Mouse (Mus musculus) fat pad, adult 2 months (tissue): Measurements from ENCODE around the gene Abcc3.
"Not testable (repeated sequence)": the region's sequence is repeated elsewhere in the genome, so short reads cannot be mapped to it uniquely, and the experiment has no call there.

Experiments
- DNase-seq: peaks from one replicate; pipeline ENCODE4 v3.0.0-alpha.2; 2011; ENCODE audit warnings: low read depth, low spot score; ENCODE audit errors: extremely low read depth

The Abcc3 gene

DNA sequence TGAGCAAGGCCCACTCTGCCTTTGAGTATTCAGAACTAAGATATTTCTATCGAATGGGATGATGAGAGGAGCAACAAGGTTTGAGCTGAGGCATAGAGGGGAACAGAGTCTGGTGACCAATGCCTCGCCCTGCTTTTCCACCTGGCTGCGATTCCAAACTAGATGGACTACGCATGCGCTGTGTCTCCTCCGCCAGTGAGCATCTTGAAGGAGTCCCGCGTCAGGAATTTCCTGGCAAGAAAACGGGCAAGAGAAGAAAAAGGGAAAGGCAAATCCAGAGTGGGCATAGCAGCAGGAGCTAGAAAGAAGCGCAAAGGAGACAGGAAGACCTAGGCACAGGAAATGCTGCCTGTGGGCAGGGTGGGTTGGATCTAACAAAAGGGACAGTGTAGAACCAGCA, 11.0 kb upstream of the Abcc3 start:
- no peak for DNase-seq

DNA sequence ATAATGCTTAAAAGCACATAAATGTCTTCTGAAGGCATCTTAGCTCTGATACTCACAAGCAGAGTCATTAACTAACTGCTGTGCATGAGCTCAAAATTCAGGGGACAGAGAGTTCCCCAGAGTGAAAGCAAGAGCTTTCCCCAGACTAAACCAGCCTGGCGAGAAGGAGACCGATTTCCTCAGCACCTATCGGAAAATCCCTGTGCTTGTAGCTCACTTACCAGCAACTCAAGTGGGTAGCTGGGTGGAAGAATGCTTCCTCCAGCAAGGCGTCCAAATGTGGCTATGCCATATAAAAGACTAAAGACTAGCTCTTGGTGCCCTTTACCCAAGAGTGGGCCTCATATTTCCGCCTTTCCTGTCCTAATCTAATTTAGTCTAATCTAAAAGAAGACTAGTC, 9.9 kb upstream of the Abcc3 start:
- DNase-seq, result no peak

DNA sequence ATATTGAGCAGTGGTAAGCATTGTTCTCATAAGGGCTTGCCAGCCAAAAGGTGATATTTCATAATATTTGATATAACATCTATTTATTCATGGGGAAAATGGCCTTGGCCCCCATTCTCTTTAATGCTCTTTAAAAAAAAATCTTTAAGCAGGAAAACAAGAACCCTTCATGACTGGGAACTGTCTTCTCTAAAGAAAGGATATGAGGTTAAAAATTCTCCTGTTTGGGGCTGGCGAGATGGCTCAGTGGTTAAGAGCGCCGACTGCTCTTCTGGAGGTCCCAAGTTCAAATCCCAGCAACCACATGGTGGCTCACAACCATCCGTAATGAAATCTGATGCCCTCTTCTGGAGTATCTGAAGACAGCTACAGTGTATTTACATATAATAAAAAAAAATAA, 9.2 kb upstream of the Abcc3 start:
- DNase-seq, result not testable (repeated sequence)

DNA sequence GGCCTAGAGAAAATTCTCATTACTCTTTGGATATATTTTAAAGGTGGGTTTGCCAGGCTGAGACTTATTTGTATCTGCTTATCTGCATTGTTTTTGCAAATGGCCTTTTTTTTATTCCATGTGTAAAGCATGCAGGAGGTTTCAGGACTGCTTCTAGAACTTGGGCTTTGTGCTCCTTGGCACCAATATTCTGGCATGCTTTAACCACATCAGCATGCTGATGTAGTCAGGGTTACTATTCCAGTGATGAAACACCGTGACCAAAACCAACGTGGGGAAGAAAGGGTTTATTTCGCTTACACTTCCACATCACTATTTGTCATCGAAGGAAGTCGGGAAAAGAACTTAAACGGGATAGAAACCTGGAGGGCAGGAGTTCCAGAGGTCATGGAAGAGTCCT, 8.2 kb upstream of the Abcc3 start:
- no peak for DNase-seq

DNA sequence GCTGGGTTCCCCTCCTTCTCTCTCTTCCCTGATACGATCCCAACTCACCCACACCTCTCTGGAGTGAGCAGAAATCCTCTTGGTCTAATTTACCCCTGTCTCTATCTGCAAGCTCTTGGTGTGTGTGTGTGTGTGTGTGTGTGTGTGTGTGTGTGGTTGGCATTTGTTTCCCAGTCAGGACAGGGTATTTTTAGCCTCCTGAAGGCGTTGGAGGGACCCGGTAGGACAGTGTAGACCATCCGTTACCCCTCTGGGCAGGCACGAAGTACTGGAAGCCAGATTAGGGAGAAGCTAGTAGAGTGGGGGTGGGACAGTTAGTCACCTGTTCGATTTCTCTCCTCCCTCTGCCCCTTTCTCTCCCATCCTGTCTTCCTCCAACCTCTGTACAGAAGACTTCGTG, 1.3 kb upstream of the Abcc3 start:
- no peak for DNase-seq

DNA sequence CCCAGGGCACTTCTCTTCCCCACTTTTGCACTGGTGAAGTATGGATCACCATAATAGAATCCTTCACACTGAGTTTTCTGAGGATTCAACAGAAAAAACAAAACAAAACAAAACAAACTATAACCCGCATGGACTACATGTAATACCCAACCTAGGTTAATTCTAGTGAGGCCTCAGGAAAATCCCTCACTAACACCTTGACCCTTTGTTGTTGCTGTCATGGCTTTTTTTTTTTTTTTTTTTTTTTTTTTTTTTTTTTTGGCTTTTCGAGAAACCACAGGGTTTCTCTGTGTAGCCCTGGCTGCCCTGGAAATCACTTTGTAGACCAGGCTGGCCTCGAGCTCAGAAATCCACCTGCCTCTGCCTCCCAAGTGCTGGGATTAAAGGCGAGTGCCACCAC, 693 bp upstream of the Abcc3 start:
- DNase-seq, result not testable (repeated sequence)

DNA sequence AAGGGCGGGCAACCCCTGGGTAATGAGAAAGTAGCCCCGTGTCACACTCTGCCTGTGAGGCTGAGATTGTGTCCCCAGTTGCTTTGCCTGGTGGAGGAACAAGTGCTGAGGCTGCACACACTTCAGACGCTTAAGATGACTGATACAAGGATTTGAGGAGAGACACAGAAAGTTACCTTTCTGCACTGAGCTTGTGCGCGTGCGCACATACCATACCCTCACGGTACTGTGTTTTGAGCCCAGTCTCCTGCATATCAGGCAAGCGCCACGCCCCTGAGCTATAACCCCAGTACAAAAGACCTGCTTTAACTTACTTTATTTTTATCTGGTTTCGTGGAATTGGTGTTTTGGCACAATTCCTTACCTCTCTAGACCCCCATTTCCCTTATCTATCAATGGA, 1.1 kb downstream of the Abcc3 start:
- DNase-seq, result no peak

DNA sequence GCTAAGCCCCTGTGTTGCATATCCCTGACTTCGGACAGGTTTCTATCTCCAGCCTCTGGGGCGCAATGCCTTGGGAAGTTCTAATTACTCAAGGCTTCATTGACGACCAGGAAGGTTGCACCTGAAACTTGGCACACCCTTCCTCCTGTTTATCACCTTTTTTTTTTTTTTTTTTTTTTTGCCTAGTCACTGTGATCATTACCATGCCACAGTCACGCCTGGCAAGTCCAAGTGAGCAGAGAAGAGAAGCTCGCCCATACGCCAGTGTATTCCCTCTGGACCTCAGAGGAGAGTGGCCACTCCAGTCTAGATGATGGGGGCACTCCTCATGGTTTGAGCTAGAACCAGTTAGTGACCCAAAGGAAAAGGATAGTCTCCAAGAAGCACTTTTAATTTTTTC, 2.0 kb downstream of the Abcc3 start:
- DNase-seq, result no peak

DNA sequence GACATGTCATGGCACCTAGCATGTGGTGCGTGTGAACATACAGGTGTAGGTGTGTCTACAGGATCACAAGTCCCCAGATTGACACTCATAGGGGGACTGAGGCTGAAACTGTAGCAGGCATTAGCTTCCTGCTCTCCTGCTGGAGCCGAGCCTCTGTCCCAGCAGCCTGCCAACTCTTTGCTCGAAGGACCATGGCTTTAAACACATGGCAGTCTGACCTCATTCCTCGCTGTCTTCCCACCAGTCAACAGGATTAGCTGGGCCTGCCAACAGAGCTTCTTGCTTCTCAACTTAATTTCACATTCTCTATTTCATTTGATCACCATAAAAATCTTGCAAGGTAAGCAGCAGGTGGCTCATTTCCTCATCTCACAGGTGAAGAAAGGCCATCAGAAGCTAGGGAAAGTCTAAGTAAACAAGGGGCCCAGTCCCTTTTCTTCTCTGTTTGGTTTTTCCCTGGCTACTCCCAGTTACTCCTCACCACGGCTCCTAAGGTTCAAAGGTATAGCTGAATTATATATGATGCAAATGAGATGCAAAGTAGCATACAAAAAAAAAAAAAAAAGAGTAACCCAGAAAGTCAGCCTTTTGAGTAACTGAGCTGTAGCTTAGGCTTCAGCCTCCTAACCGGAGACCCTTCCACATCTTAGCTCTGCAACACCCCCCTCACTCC, 2.9 kb downstream of the Abcc3 start:
- DNase-seq, result no peak

DNA sequence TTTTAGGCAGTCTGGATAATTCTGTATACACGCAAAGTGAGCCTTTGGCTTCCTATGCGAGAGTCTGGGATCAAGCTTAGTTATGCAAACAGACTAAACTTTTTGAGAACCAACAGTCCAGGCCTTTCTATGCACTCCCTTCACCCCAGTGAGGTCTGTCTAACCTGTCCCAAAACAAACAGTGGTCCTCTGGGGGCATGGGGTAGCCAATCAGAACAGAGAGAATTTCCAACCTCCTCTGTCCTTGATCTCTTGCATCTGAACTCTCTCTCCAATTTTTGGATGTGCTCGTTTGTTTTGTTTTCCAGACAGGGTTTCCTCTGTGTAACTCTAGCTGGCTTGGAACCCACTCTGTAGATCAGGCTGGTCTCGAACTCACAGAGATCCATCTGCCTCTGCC, 3.8 kb downstream of the Abcc3 start:
- DNase-seq, result no peak

DNA sequence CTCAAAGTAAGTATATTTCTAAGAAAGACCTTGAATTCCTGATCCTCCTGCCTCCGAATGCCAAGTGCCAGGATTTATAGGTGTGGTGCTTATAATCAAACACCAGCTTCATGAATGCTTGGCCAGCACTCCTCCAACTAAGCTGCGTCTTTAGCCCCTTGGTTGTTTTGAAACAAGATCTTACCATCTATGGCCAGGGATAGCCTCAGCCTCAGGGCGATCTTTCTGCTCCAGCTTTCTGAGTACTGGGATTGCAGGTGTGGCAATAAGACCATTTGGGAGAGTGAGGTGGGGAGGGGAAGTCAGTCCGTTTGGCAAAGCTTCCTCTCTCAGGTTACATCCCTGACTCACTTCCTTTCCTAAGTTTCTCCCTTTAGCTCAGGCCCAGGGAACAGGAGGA, 5.0 kb downstream of the Abcc3 start:
- peak; percentile 99 for DNase-seq

DNA sequence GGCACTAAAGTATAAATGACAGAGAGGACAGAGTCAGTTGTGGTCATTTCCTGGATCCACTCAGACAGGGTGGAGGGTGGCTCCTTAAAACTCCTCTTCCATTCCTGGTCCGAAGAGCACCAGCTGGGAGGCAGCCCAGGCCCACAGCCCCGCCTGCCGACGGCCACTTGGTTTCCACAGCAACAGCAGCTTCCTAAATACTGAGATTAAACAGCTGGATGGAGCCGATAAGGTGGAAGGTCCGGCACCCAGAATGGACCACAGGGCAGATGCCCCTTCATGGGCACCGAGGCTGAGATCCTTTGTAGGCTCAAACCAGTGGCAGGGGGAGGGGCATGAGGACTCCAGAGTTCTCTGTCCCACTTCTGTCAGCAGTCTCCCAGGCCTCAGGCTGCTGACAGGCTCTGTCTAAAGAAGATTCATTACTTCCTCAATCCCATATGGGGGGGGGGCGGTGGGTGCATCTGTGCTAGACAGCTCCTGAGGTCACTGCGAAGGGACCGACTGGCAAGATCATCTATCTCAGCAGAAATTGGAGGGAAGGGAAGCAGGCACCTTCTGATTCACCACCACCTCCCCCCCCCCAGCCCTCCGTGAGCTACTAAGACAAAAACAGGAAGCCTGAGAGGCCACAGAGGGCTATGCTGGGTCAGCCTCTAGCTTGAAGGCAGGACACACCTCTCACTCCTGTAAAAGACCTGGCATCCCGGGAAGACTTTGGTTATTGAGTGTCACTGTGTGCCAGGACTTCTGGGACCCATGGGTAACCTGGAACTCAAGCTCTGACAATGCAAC, 6.6 kb downstream of the Abcc3 start:
- DNase-seq, result no peak

DNA sequence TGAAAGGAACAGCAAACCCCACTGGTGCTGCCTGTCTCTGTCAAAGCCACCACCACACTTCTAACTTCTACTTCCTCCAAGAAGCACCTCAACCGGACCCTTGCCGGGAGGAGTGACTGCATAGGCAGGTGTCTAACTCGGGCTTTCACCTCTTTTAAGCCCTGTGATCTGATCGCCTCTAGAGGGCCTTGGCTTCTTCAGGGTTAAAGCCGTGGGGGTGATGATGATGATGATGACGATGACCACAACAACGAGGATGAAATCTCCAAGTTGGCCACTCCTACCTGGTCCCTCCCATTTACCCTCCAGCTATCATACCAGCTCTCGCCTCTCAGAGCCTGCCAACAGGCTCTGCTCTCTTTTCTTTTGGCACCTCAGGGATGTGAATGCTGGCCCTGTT, 13.1 kb downstream of the Abcc3 start:
- DNase-seq, result no peak

DNA sequence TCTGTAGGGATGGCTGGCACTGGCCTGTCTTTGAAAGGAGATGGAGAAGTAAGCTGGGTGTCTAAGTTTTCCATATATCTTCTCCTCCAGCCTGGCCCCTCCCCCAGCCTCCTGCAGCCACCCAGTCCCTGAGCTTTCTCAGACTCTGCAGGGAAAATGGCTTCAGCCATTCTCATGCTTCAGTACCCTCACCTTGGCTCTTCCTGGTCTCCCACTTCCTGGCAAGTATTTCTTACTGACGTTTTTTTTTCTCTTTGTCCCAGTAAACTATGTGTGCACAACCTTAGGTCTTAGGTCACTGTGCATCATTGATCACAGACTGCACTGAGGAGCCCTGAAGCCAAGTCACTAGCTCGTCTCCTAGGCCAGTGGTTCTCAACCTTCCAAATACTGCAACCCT, 13.7 kb downstream of the Abcc3 start:
- no peak for DNase-seq

DNA sequence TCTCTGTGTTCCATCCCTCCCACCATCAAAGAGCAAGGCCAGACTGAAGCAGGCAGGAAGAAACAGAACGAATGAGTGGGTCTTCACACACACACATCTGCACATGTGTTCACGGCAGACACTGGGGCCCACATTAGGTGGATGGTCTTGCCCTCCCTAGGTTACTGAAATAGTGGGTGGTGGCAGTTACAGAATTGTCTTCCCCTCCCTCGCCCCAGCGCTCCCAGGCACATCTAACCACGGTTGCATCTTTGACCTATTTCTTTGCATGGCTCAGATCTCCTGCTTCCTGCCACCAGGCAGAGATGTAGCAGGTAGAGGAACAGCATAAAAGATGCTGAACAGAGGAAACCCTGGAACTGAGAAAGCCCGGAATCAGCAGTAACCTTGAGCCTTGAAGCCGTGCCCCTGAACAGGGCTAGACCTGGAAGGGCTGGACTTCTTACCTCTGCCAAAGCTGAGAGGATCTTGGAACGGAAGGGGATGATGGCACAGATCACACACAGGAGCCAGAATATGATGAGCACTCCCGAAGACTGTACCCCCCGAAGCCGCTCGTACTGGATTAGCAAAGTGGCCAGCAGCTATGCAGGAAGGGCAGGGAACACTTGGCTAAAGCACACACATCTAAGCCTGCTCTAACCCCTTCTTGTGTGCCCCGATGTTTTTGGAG, 18.4 kb downstream of the Abcc3 start:
- DNase-seq, result no peak

DNA sequence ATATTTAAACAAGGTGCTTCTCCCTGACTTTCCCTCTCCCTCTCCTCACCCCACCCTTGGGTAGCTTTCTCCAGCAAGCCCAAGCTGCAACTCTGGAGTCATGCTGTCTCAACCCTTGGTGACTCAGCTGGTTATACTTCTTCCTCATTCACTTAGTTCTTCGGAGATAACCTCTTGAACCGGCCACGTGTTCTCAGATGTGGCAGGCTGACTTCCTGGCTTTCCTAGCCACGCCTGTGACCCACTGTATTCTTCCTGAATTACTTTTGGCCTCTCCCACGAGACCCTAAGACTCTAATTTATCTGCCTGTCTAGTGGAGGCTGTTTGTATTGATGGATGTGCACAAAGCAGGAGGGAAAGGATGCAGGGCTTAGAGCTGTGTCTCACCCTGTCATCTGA, 22.0 kb downstream of the Abcc3 start:
- no peak for DNase-seq

DNA sequence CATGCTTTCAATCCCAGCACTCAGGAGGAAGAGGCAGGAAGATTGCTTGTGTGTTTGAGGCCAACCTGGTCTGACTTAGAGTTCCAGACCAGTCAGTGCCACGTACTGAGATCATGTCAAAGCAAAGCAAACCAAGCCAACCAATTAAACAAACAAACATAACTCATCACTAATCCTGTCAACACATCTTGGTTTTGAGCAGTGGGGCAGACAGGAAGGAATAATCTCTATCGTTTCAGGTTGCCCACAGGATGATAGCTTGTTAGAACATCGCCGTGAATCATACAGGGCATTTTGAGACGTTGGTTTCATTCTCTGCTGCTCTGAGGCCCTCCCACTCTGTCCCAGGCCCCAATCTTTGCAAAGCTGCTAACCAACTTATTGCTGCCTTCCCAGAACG, 22.8 kb downstream of the Abcc3 start:
- DNase-seq, result no peak

DNA sequence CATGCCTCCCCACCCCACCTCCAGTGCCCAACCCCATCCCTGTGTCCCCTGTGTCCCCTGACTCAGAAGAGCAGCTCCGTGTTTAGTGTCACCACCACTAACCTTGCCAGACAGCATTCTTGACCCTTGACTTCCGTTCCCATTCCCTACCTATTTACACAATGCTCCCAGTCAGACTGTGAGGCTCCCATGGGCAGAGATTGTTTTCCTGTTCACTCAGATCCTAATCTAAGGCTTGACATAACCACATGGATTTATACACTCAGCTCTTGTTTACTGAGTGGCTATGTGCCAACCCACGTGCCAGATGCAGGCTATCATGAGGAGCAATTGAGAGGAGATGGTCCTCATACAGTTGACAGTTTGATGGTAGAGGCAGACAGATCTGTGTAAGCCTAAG, 27.5 kb downstream of the Abcc3 start:
- DNase-seq, result no peak

DNA sequence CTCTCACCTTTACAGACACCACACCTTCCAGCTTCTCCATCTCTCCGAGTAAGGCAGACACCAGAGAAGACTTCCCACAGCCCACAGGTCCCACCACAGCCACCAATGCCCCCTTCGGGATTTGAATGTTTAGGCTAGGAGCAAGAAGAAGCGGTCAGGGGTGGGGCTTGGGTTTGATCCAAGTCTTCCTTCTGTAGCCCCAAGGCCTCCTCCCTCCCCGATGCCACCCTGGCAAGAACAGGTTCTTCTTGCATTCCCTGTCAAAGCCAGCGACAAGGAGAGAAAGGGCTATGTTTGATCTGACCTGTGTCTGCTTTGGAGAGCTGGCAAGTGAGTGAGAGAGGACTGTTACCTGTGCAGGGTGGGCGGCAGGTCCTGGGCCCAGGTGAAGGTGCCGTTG, 29.1 kb downstream of the Abcc3 start:
- no peak for DNase-seq

DNA sequence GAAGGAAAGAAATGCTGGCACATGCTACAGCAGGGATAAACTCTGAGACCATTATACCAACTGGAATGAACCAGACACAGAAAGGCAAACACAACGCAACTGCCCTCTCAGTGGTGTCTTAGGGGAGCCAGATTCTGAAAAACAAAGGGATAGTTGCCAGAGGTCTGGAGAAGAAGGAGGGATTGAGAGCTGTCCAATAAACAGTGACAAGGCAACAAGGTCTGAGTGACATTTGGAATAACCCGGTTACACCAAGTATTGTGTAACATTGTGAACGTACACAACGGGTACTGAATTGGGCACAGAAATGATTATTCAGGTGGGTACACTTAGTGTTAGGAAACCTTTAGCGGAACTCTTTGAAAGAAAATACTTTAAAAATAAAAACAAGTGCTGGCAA, 30.7 kb downstream of the Abcc3 start:
- DNase-seq, result no peak

DNA sequence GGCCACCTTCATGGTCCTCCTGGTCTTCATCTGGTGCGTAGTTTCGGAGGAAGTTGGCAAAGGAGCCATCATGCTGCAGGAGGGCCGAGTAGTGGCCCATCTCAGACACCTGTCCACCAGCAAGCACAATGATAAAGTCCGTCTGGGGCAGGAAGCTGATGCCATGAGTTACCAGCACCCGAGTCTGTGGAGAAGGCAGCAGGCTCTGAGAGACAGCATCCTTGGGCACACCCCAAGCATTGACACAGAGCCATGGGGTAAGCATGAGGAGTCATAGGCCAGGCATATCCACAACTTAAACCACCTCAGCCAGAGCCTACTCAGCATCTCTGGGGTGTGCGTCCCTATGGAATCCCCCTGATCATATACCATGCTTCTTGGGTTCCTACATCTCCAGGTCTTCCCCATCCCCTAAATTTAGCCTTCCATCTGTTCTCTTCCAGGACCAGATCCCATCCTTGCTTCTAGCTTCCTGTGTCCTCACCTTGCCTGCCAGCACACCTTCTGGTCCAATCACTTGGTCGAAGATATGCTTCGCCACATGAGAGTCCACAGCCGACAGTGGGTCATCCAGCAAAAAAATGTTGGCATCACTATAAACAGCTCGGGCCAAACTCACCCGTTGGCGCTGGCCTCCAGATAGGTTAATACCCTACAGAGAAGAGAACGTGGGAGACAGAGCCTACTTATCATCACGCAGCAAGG, 31.5 kb downstream of the Abcc3 start:
- no peak for DNase-seq

DNA sequence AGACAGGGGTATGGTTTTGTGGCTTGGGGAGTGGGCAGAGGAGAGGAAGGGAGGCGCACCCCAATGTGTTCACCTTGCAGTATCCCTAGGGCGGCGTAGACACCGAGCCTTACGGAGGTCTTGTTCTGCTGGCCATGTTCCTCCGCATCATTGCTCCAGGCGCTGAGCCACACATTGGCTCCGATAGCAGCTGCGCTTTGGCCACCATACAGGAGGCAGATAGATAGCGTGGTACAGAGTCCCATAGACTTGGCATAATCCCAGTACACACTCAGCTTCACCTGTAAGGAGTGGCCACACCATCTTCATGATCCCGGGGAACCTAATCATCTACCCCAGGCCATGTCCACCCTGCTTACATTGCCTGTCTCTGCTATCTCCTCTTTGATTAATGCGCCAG, 33.6 kb downstream of the Abcc3 start:
- no peak for DNase-seq
